Mouse (Mus musculus): ENCODE measurements at regions not wholly inside any gene's neighbourhood (a gene's known extent, or its start where the extent isn't known, plus 50 kb on each side); places are given as distances from the start of the nearest gene placed in this dataset.

GRCm38 (mm10) chr14:68783216-68783615 is 510.9 kb downstream of the Synb start:
- no peak for TF ChIP-seq POLR2A (IDR thresholded peaks at IDR 0.05; ENCODE audit: borderline replicate concordance, insufficient read depth, low read length)
- TF ChIP-seq CTCF (IDR thresholded peaks at IDR 0.05; ENCODE audit: borderline replicate concordance, insufficient read depth, low read depth, low read length): no peak

Data from cerebellum, adult 2 months (tissue).